Mouse (Mus musculus) E14TG2a.4 (cell line): ENCODE results near the gene Ramp2.

Source experiments
- H3K27me3 ChIP-seq: 2 replicates; pipeline ENCODE4 v1.6.1; 2014; ENCODE audit warnings: low read length, control low read depth; ENCODE audit not compliant: insufficient read depth
- H3K36me3 ChIP-seq: 2 replicates; pipeline ENCODE4 v1.6.1; 2014; ENCODE audit warnings: low read length, control low read depth; ENCODE audit not compliant: insufficient read depth
- H3K4me1 ChIP-seq: replicated peaks from 2 replicates; pipeline ENCODE4 v1.6.1; 2014; ENCODE audit warnings: low read depth, low read length, control low read depth
- H3K4me3 ChIP-seq: replicated peaks from 2 replicates; pipeline ENCODE4 v1.5.1; 2014; ENCODE audit warnings: mild to moderate bottlenecking, low read length
- H3K9me3 ChIP-seq: 2 replicates; pipeline ENCODE4 v1.6.1; 2014; ENCODE audit warnings: low read length, control low read depth
- CTCF ChIP-seq: conservative IDR thresholded peaks from 2 replicates; pipeline ENCODE4 v1.5.1; 2014; ENCODE audit warnings: low read length
- NANOG ChIP-seq: IDR thresholded peaks from 2 replicates; pipeline ENCODE4 v1.6.1; 2014; ENCODE audit warnings: borderline replicate concordance, low read length, mixed read lengths
- POU5F1 ChIP-seq: IDR thresholded peaks from 2 replicates; pipeline ENCODE4 v1.6.1; 2014; ENCODE audit warnings: low read length, borderline replicate concordance

The Ramp2 gene

DNA sequence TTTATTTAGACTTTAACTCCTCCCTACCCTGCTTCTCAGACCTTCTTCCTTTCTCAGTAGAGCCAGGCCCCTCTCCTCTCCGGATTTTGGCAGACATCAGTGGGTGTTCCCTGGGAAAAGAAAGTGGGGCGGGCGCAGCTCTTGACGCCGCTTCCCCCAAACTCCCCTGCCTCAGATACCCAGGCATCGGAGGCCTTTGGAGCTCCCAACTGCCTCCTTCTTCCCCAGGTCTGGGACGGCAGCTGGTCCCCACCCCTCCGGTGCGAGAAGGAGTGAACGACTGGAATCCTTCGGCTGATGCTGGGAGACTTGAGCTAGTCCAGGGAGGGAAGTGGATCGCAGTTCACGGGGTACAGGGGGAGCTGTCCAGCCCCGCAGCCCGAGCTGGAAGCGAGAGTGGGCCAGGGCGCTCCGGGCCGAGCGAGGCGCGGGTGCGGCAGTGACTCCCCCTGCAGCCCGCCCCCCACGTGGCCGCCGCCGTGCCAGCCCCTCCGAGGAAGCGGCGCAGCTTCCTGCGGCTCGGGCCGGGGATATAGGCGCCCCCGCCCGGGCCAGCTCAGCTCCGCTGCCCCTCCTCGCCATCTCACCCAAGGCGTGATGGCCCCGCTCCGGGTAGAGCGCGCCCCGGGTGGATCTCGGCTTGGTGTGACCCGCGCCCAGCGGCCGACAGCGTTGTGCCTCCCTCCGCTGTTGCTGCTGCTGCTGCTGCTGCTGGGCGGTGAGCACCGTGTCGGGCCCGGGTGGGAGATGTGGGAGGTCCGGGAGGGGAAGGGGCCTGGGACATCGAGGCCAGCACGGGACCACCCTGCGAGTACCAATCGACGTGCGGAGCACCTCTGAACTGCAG is at the start of gene Ramp2:
TSS of gene Ramp2 (plus strand) at position 174 of the 847 bp plus-strand sequence.
- H3K36me3 ChIP-seq = no peaks in the 10 kb centered on the region
- peaks cover 47% of the 10 kb centered on the region for H3K27me3 ChIP-seq
- TF ChIP-seq POU5F1 (no peak), CTCF (no peak), NANOG (no peak)
- no peaks in the 10 kb centered on the region for H3K9me3 ChIP-seq
- H3K4me1 ChIP-seq = peaks cover 31% of the 10 kb centered on the region
- H3K4me3 ChIP-seq = peak within 1 kb of the TSS; percentile 83

GRCm38 (mm10) chr11:101196175-101196574 is 49.7 kb upstream of the Ramp2 start:
- no peaks in the 10 kb centered on the region for H3K9me3 ChIP-seq
- peaks cover 26% of the 10 kb centered on the region for H3K4me1 ChIP-seq
- H3K4me3 ChIP-seq = no peak overlapping the region
- H3K27me3 ChIP-seq = no peaks in the 10 kb centered on the region
- H3K36me3 ChIP-seq = peaks cover 89% of the 10 kb centered on the region
- no peak for TF ChIP-seq CTCF

DNA sequence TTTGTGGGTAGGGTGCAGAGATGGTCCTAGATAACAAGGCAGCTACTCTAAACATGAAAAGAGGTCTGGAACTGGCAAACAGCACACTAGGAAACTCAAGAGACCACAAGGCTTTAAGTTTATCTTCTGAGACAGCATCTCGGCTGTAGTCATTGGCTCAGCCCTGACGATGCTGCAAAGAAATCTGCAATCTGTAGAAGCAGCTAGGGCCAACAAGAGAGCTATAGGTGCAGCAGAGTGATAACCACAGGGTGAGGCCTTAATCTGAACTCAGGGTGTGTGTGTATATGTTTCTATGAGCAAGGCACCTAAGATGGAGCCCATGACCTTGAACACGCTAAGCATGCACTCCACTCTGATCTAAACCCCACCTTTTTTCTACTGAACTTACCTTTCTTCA is 46.3 kb upstream of the Ramp2 start:
- Histone ChIP-seq H3K9me3 (no peaks in the 10 kb centered on the region), H3K36me3 (peaks cover 86% of the 10 kb centered on the region), H3K4me3 (no peak overlapping the region), H3K27me3 (no peaks in the 10 kb centered on the region), H3K4me1 (peaks cover 19% of the 10 kb centered on the region)
- no peak for TF ChIP-seq NANOG
- no peak for TF ChIP-seq CTCF
- TF ChIP-seq POU5F1 = no peak

- Histone ChIP-seq H3K4me1 (peaks cover 19% of the 10 kb centered on the region), H3K36me3 (peaks cover 85% of the 10 kb centered on the region), H3K4me3 (no peak overlapping the region), H3K27me3 (no peaks in the 10 kb centered on the region), H3K9me3 (no peaks in the 10 kb centered on the region)
- TF ChIP-seq CTCF (peak; percentile 80), POU5F1 (no peak), NANOG (no peak)
Observed at GRCm38 (mm10) chr11:101200986-101201385, 44.8 kb upstream of the Ramp2 start.

GRCm38 (mm10) chr11:101211970-101212369 is 33.9 kb upstream of the Ramp2 start:
- H3K36me3 ChIP-seq = peaks cover 82% of the 10 kb centered on the region
- TF ChIP-seq CTCF (peak; percentile 60), NANOG (no peak)
- H3K4me3 ChIP-seq = no peak overlapping the region
- peaks cover 7% of the 10 kb centered on the region for H3K4me1 ChIP-seq
- H3K9me3 ChIP-seq = no peaks in the 10 kb centered on the region
- H3K27me3 ChIP-seq = no peaks in the 10 kb centered on the region

GRCm38 (mm10) chr11:101216936-101217335 is 28.9 kb upstream of the Ramp2 start:
- no peaks in the 10 kb centered on the region for H3K9me3 ChIP-seq
- H3K4me1 ChIP-seq = no peaks in the 10 kb centered on the region
- no peak overlapping the region for H3K4me3 ChIP-seq
- TF ChIP-seq CTCF = no peak
- no peak for TF ChIP-seq NANOG
- TF ChIP-seq POU5F1 = no peak
- H3K36me3 ChIP-seq = peaks cover 56% of the 10 kb centered on the region
- H3K27me3 ChIP-seq = no peaks in the 10 kb centered on the region

- no peaks in the 10 kb centered on the region for H3K4me1 ChIP-seq
- peaks cover 50% of the 10 kb centered on the region for H3K36me3 ChIP-seq
- no peaks in the 10 kb centered on the region for H3K9me3 ChIP-seq
- no peaks in the 10 kb centered on the region for H3K27me3 ChIP-seq
- no peak for TF ChIP-seq NANOG
- no peak for TF ChIP-seq POU5F1
- TF ChIP-seq CTCF = no peak
- H3K4me3 ChIP-seq = no peak overlapping the region
Observed at GRCm38 (mm10) chr11:101218436-101219055, 27.3 kb upstream of the Ramp2 start.

DNA sequence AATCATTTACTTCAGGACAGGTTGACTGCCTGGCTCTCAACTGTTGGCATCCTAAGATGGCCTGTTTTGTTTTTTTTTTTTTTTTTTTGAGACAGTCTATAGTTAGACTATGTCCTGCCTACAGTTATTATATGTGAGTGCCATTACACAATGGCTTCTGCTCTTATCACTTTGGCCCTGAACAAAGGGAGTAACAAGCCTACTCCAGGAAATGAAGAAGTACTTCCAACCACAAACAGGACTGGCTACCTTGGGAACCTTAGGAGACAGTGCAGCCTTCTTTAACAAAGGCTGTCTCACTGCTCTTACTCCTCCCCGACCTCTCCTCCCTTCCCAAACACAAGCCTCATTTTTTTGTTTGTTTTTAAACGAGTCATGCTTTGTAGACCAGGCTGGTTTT is 25.0 kb upstream of the Ramp2 start:
- peaks cover 31% of the 10 kb centered on the region for H3K36me3 ChIP-seq
- no peak for TF ChIP-seq CTCF
- TF ChIP-seq NANOG = no peak
- TF ChIP-seq POU5F1 = no peak

GRCm38 (mm10) chr11:101221306-101221986 is 24.4 kb upstream of the Ramp2 start:
- Histone ChIP-seq H3K4me3 (no peak overlapping the region), H3K27me3 (no peaks in the 10 kb centered on the region), H3K36me3 (peaks cover 25% of the 10 kb centered on the region), H3K4me1 (peaks cover 20% of the 10 kb centered on the region), H3K9me3 (no peaks in the 10 kb centered on the region)
- TF ChIP-seq CTCF = no peak
- TF ChIP-seq NANOG = no peak
- no peak for TF ChIP-seq POU5F1

More for the DNA sequence above, 25.0 kb upstream of the Ramp2 start:
- H3K4me3 ChIP-seq = no peak overlapping the region
- no peaks in the 10 kb centered on the region for H3K27me3 ChIP-seq
- H3K4me1 ChIP-seq = peaks cover 20% of the 10 kb centered on the region
- no peaks in the 10 kb centered on the region for H3K9me3 ChIP-seq
